Mouse (Mus musculus): Measurements from ENCODE around the gene Arhgef17. TPM values are rescaled to one million over a fixed set of nuclear protein-coding genes. Genes with fewer than 3 reads are reported as not detected.
A peak's percentile ranks its signal among the peaks of the same experiment; 100 is the strongest.
"Not testable (repeated sequence)": the region's sequence is repeated elsewhere in the genome, so short reads cannot be mapped to it uniquely, and the experiment has no call there.

Gene Arhgef17
- total RNA-seq, 2 experiments from 2014 or later = 30.3 to 31.6 TPM

GRCm38 (mm10) chr7:100854137-100854814 is 77.6 kb downstream of the Arhgef17 start:
- intact Hi-C loops (cut with DNase I) = no loop called here
- no peak for DNase-seq

DNA sequence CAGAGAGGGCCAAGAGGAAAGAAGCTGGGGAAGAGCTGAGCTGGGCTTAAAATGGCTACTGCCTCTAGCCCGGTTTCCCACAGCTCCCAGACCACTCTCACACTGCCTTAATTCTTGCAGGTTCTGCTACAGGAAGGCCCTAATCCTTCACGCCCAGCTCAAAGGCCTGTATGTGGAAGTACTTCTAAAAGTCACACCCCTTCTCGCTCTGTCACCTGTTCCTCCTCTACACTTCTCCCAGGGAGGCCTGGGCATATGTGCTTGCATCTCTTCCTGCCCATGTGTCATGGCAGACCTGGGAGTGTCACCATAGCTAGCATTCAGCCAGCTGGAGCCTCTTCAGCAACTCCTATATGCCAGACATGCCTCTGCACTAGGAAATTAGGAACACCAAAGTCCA is 78.5 kb downstream of the Arhgef17 start:
- intact Hi-C loops (cut with DNase I) = no loop called here

GRCm38 (mm10) chr7:100851481-100852356 is 80.2 kb downstream of the Arhgef17 start:
- no peak for DNase-seq

More for the DNA sequence above, 78.5 kb downstream of the Arhgef17 start:
- no peak for DNase-seq

DNA sequence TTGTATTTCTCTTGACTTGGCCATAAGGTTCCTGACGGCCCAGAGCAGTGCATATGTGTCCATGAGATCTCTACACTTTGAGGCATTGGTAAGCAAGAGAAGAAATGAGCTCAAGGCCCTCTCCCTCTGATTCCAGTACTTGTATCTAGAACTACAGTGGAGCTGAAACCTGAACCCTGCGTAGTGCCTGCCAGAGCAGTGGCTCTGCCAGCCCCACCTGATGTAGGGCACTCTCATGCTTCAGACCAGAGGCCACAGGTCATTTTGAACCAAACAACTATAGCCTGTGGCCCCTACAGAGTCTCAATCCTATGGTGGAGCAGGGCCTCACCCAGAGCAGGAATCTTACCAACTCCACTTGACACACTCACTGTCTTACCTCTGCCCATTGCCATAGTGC is 82.4 kb downstream of the Arhgef17 start:
- intact Hi-C loops (cut with DNase I) = loop anchor here (2.0 kb wide), 1 partner anchor 37 kb away; no protein-coding TSS in a partner anchor
- DNase-seq = no peak

More at GRCm38 (mm10) chr7:100851481-100852356, 80.2 kb downstream of the Arhgef17 start:
- intact Hi-C loops (cut with DNase I) = no loop called here

DNA sequence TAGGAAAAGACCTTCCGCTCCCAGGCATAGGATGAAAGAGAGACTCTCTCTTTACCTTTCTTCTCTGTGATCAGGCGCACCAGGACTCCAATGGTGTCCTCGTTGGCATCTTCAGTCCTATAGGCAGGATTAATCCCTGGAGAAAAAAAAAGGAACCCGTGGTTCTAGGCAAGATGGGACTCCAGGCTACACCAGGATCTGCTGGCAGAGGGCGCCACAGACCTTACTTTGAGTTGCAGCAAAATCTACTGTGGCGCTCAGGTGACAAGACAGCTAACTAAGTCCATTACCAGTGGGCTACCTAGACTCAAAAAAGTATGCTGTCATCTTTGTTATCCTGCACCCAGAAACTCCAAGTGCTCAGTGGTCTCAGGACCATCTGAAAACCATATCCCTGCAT is 83.2 kb downstream of the Arhgef17 start:
- intact Hi-C loops (cut with DNase I) = loop anchor here (1.0 to 2.0 kb wide), 2 partner anchors 18 to 38 kb away; no protein-coding TSS in a partner anchor
- DNase-seq = peak; percentile 79 to 84

- intact Hi-C loops (cut with DNase I) = no loop called here
- DNase-seq = no peak
Measured at GRCm38 (mm10) chr7:100847131-100847530, 84.8 kb downstream of the Arhgef17 start.

GRCm38 (mm10) chr7:100846033-100846432 is 85.9 kb downstream of the Arhgef17 start:
- intact Hi-C loops (cut with DNase I); DNase-seq: not testable (repeated sequence)

DNA sequence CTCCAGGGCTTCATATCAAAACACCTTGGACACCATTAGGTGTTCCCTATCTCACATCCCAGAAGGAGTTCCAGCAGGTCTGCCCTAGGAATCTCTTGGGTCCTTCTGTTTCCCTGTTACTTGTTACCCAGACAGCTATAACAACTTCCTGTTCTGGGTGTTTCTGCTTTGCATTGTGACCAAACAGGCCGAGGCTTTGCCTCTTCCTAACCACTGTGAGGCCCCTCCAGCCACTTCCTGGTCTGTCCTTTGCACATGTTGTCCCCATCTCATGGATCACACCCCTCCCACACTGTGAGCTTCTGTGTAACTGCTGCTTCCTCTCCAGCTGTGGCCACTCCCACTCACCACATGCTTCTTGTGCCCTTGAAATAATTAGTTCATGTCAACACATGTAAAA is 86.5 kb downstream of the Arhgef17 start:
- intact Hi-C loops (cut with DNase I) = no loop called here
- DNase-seq = peak; percentile 56 to 59

DNA sequence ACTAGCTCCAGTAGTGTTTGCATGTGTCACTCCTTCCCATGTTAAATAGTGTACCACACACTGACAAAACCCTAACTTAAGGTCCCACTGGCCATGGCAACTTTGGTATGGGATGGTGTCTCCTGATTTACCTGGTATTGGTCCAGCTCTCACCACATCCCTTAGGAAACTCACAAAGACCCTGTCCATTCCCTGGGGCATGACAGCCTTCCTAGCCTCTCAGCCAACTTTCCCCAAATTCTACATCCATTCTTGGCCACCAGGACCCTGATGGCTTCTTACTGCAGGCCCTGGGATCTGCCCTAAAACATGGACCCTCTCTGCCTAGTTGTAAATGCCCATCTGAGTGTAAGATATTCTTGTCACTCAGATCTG is 86.9 kb downstream of the Arhgef17 start:
- DNase-seq = no peak
- intact Hi-C loops (cut with DNase I) = no loop called here

GRCm38 (mm10) chr7:100844385-100845025 is 87.4 kb downstream of the Arhgef17 start:
- intact Hi-C loops (cut with DNase I) = no loop called here
- no peak for DNase-seq

DNA sequence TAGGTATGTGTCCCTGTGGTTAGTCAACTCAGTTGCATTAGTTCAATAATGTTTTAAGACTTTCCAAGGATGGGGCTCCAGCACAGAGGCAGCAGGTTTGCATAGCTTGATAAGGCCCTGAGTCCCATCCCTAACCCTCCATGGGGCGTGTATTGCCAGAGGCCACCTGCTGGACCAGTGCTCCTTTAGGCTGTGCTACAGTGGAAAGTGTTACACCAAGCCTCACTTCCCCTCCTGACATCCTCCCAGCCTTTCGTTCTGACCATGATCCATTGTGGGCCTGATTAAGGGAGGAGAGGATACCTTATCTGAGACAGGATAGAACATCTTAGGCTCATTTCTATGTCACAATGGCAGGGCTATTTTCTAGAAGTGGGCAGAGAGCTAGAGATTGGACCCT is 88.0 kb downstream of the Arhgef17 start:
- intact Hi-C loops (cut with DNase I) = no loop called here
- no peak for DNase-seq

DNA sequence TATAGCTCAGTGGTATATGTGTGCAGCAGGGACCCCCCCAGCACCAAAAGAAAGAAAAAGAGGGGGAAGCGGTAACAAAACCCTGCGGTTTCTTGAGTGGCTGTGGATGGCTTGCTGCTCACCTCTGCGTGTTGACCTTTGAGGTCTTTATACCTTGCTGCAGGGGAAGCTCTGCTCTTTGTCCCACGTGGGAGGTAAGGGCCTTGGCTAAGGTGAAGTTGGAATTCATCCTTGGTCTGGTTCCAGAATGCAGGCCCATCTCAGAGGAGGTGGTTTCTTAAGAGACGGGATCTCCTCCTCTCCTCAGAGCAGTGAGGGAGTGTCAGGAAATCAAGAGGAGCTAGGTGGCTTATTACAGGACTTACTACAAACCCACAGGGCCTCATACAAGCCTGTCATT is 89.7 kb downstream of the Arhgef17 start:
- DNase-seq = no peak

DNA sequence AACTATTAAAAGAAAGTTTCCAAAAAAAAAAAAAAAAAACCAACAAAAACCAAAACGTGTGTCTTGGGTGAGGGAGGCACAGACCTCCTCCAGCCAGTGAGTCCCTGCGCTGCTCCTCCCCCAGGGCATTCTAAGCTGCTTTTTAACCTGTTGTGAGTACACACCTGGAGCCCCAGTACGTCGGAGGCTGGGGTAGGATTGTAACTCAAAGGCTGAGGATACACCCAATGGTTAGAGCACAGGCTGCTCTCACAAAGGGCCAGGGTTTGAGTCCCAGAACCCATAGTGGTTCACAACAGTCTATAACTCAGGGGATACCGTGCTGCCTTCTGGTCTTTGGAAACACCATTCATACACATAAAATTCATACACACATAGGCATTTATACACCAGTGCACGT is 90.3 kb downstream of the Arhgef17 start:
- intact Hi-C loops (cut with DNase I) = no loop called here
- no peak for DNase-seq

More for the DNA sequence above, 89.7 kb downstream of the Arhgef17 start:
- intact Hi-C loops (cut with DNase I) = no loop called here

DNA sequence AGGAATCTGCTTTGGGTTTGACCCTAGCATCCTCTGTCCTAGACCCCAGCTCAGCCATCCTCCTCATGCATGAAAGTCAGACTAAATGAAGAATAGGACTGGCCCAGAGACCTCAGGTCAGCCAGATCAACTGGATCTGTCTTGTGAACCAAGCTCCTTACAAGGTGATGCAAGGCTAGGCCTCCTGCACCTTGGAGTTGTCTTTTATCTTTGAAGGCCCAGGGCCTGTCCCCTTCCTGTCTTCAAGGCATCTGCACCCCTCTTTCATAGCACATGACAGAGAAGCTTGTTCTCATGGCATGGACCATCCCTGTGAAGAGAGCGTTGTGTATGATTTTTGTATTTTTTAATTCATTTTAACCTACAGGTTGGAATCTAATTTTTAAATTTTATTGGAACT is 91.0 kb downstream of the Arhgef17 start:
- no peak for DNase-seq
- intact Hi-C loops (cut with DNase I) = no loop called here

DNA sequence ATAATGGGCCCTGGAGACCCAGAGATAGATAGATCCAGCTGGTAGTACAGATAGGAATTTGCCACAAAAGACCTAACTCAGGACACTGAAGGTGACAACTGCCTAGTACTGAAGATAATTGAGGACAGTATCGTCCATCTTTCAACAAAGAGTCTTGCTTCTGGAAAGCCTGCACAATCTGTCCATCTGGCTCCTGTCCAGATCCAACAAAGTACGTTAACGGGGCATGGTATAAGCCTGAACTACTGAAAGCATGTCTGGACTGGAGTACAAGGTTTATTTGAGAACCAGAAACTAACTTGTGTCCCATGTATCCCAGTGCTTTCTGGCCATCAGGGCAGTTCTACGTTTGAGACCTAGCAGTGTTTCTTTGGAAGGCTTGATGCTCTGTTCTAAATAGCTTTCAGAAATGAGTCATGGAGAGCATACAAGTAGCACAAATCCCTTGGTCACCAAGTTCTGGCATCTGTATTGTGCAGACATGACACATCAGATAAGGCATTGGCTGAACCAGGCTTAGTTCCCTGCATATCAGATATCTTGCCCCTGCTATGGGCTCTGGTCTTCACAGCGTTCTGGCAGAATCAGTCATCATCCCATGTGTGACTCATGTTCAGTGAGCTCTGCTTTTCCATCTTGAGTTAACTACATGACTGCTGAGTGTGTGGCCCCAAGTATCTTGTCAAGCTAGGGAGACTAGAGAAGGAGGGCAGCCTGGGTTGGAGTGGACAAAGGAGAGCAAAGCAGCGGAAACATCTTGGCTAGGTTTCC is 92.1 kb downstream of the Arhgef17 start:
- intact Hi-C loops (cut with DNase I) = no loop called here
- DNase-seq = no peak

DNA sequence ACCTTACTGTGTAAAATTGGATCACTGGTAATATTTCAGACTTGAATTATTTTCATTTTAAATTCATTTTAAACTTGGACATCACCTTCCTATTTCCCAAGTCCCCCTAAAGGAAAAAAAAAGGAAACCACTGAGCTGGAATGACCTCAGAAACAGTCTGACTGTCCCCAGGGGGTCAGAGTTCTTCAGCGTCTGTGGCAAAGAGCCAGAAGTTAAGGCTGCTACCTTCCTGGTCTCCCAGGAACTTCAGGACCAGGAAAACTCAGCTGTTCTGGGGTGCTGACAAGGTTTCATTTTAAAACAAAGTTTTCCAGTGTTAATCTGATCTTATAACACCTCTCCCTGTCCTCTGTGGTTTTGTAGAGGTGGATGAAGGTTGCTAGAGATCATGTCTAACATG is 94.2 kb downstream of the Arhgef17 start:
- no peak for DNase-seq
- intact Hi-C loops (cut with DNase I) = no loop called here

- intact Hi-C loops (cut with DNase I) = no loop called here
Measured at GRCm38 (mm10) chr7:100836657-100837056, 95.2 kb downstream of the Arhgef17 start.

DNA sequence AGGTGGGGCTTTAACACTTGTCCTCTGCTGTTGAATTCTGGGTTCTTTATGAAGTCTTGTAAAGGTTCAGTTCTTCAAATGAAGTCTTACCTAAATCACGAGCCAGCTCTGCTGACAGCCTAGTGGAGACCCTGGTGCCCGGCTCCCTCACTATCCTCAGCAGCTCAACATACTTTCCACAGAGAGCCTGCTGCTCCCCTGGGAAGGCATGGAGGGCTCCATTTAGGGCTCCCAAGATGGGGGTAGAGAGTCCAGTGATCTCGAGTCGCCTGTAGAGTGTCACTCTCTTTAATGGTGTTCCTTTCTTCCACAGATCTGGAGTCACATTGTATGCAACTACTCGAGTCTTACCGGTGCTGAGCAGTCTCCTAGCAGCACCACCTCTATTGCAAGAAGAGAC is 96.2 kb downstream of the Arhgef17 start:
- intact Hi-C loops (cut with DNase I) = no loop called here
- DNase-seq = no peak

More at GRCm38 (mm10) chr7:100836657-100837056, 95.2 kb downstream of the Arhgef17 start:
- no peak for DNase-seq

DNA sequence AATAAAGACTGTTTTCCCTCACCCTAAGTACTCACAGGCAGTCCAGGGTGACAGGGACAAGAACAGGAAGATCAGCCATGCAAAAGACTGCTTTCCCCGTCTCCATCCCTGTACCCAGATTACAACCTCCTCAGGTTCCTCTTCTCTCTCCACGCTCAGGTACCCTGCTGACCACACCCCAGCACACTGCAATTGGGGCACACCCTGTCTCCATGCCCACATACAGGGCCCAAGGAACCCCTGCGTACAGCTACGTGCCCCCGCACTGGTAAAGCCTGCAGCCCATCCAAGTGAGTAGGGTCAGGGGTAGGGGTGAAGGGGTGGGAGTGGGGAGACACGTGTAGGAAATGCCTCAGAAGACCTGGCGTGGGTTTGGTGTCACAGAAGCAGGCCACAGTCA is 96.7 kb downstream of the Arhgef17 start:
- DNase-seq = no peak
- intact Hi-C loops (cut with DNase I) = no loop called here

- intact Hi-C loops (cut with DNase I) = no loop called here
- no peak for DNase-seq
Measured at GRCm38 (mm10) chr7:100833859-100834258, 98.0 kb downstream of the Arhgef17 start.
